Mouse (Mus musculus): ENCODE measurements at regions not wholly inside any gene's neighbourhood (a gene's known extent, or its start where the extent isn't known, plus 50 kb on each side); places are given as distances from the start of the nearest gene placed in this dataset.

- 75% methylated on average over 3 of the region's 3 CpGs for WGBS
- Histone ChIP-seq H3K4me1 (replicated peaks; ENCODE audit: control insufficient read depth, insufficient read depth, low read length) (no peaks in the 10 kb centered on the region; the same call in 1 of the 2 replicates), H3K9me3 (ENCODE audit: control insufficient read depth, low read length) (no peaks in the 10 kb centered on the region), H3K9ac (ENCODE audit: low read length) (no peak overlapping the region), H3K36me3 (ENCODE audit: control insufficient read depth, insufficient read depth, low read length) (no peaks in the 10 kb centered on the region), H3K27ac (ENCODE audit: low read depth) (no peak overlapping the region), H3K4me3 (ENCODE audit: low read depth, low read length) (no peak overlapping the region), H3K4me2 (ENCODE audit: low read length) (no peak overlapping the region), H3K27me3 (replicated peaks; ENCODE audit: control insufficient read depth, insufficient read depth, low read length) (no peaks in the 10 kb centered on the region)
- ATAC-seq (replicated peaks; ENCODE audit: low FRiP score, low TSS enrichment, low read depth) = no peak
- no peak for DNase-seq (ENCODE audit: low spot score)
These were observed 101.1 kb downstream of the Rplp1 start for GRCm38 (mm10) chr9:61813291-61813690.

DNA sequence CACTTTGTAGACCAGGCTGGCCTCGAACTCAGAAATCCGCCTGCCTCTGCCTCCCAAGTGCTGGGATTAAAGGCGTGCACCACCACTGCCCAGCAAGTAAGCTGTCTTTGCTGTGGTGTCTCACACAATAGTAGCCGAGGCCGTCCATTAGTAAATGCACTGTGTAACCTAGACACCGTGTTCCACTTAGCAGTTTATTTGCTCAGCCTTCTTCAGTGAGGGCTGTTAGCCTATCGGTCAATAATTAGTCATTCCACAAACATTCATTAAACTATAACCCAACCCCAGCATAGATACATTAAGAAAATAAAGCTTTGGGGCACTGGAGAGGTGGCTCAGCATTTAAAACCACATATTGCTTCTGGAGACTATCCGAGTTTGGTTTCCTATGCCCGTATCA lies 102.0 kb downstream of the Rplp1 start:
- H3K27me3 ChIP-seq (replicated peaks; ENCODE audit: control insufficient read depth, insufficient read depth, low read length) = no peaks in the 10 kb centered on the region
- H3K36me3 ChIP-seq (ENCODE audit: control insufficient read depth, insufficient read depth, low read length) = no peaks in the 10 kb centered on the region
- H3K9ac ChIP-seq (ENCODE audit: low read length) = no peak overlapping the region
- no peaks in the 10 kb centered on the region; the same call in 1 of the 2 replicates for H3K4me1 ChIP-seq (replicated peaks; ENCODE audit: control insufficient read depth, insufficient read depth, low read length)
- 84% methylated on average over 9 of the region's 9 CpGs for WGBS
- ATAC-seq (replicated peaks; ENCODE audit: low FRiP score, low TSS enrichment, low read depth) (no peak), DNase-seq (ENCODE audit: low spot score) (no peak)
- no peak overlapping the region for H3K27ac ChIP-seq (ENCODE audit: low read depth)
- no peaks in the 10 kb centered on the region for H3K9me3 ChIP-seq (ENCODE audit: control insufficient read depth, low read length)
- H3K4me2 ChIP-seq (ENCODE audit: low read length) = no peak overlapping the region
- H3K4me3 ChIP-seq (ENCODE audit: low read depth, low read length) = no peak overlapping the region

GRCm38 (mm10) chr9:61810456-61810855 lies 103.9 kb downstream of the Rplp1 start:
- H3K9me3 ChIP-seq (ENCODE audit: control insufficient read depth, low read length) = no peaks in the 10 kb centered on the region
- ATAC-seq (replicated peaks; ENCODE audit: low FRiP score, low TSS enrichment, low read depth) (no peak), DNase-seq (ENCODE audit: low spot score) (no peak)
- 90% methylated on average over 4 of the region's 4 CpGs for whole genome bisulfite sequencing
- H3K27me3 ChIP-seq (replicated peaks; ENCODE audit: control insufficient read depth, insufficient read depth, low read length) = no peaks in the 10 kb centered on the region
- H3K4me3 ChIP-seq (ENCODE audit: low read depth, low read length) = no peak overlapping the region
- no peak overlapping the region for H3K9ac ChIP-seq (ENCODE audit: low read length)
- no peak overlapping the region for H3K4me2 ChIP-seq (ENCODE audit: low read length)
- peaks cover 3% of the 10 kb centered on the region; the same call in 1 of the 2 replicates for H3K4me1 ChIP-seq (replicated peaks; ENCODE audit: control insufficient read depth, insufficient read depth, low read length)
- no peaks in the 10 kb centered on the region for H3K36me3 ChIP-seq (ENCODE audit: control insufficient read depth, insufficient read depth, low read length)
- H3K27ac ChIP-seq (ENCODE audit: low read depth) = no peak overlapping the region

DNA sequence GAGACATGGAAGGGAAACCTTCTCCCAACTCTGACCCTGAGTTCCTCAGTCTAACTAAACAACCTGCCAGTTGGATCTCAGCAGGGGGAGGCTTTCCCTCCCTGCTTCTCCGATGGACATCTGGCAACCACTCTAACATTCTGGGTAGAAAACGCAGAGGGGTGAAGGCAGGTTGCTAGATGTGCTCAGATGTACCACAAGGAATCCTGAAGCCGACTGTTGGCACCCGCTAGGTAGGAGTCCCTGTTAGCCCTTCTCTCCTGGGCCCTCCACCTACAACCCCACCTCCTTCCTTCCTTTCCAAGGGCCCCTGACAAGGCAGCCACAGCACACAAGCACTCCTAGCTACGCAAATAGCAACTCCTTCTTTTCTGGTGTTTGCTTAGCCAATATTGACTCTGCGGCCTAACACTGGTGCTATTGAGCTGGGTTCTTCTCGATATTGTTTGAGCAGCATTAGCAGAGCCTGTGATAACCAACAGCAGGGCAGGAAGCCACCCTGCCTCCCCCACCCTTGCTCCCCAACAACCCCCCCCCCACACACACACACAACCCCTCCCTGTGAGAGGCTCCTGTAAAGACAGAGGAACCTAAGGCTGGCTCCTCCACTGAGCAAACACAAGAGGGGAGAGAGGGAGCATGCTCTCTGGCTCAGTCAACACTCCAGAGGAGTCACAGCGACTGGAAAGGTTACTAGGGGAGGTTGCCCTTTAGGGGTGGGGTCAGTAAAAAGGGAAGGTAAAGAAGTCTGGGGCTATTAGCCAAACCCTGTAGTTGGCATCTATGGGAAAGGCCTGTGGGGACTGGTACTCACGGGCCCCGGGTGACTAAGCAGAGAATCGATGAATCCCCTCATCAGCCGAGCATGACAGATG lies 105.8 kb downstream of the Rplp1 start:
- Histone ChIP-seq H3K9ac (ENCODE audit: low read length) (no peak overlapping the region), H3K27ac (ENCODE audit: low read depth) (peak overlapping the region; percentile 18; the same call in 1 of the 2 replicates), H3K27me3 (replicated peaks; ENCODE audit: control insufficient read depth, insufficient read depth, low read length) (no peaks in the 10 kb centered on the region), H3K9me3 (ENCODE audit: control insufficient read depth, low read length) (no peaks in the 10 kb centered on the region), H3K4me2 (ENCODE audit: low read length) (no peak overlapping the region), H3K4me1 (replicated peaks; ENCODE audit: control insufficient read depth, insufficient read depth, low read length) (peaks cover 3% of the 10 kb centered on the region; the same call in 1 of the 2 replicates), H3K36me3 (ENCODE audit: control insufficient read depth, insufficient read depth, low read length) (no peaks in the 10 kb centered on the region), H3K4me3 (ENCODE audit: low read depth, low read length) (no peak overlapping the region)
- DNase-seq (ENCODE audit: low spot score) (peak; percentile 71), ATAC-seq (replicated peaks; ENCODE audit: low FRiP score, low TSS enrichment, low read depth) (peak; percentile 92)
- 65% methylated on average over 12 of the region's 12 CpGs for WGBS

DNA sequence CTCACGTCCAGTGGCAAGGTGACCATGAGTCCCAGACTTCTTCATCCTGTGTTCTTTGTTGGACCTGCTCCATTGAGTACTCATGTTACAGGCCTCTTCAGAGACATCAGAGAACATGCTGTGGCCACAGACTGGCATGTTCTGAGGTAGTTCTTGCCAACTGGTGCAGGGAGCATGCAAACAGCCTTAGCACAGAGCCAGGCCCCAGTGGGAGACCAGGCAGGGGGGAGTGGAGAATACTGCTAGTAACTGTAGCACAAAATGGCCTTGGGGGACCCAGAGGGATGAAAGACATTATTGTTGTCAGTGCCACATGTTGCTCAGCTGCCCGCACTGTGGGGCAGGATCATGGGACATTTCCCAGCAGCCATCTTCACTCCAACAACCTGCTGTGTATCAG lies 108.4 kb downstream of the Rplp1 start:
- Histone ChIP-seq H3K9ac (ENCODE audit: low read length) (no peak overlapping the region), H3K4me1 (replicated peaks; ENCODE audit: control insufficient read depth, insufficient read depth, low read length) (peaks cover 3% of the 10 kb centered on the region; the same call in 1 of the 2 replicates), H3K4me2 (ENCODE audit: low read length) (no peak overlapping the region), H3K27me3 (replicated peaks; ENCODE audit: control insufficient read depth, insufficient read depth, low read length) (no peaks in the 10 kb centered on the region), H3K4me3 (ENCODE audit: low read depth, low read length) (no peak overlapping the region), H3K27ac (ENCODE audit: low read depth) (no peak overlapping the region), H3K9me3 (ENCODE audit: control insufficient read depth, low read length) (no peaks in the 10 kb centered on the region), H3K36me3 (ENCODE audit: control insufficient read depth, insufficient read depth, low read length) (no peaks in the 10 kb centered on the region)
- 87% methylated on average over 2 of the region's 2 CpGs for WGBS
- DNase-seq (ENCODE audit: low spot score) (no peak), ATAC-seq (replicated peaks; ENCODE audit: low FRiP score, low TSS enrichment, low read depth) (no peak)

GRCm38 (mm10) chr9:61803555-61803954 lies 110.8 kb downstream of the Rplp1 start:
- H3K36me3 ChIP-seq (ENCODE audit: control insufficient read depth, insufficient read depth, low read length) = no peaks in the 10 kb centered on the region
- DNase-seq (ENCODE audit: low spot score) (no peak), ATAC-seq (replicated peaks; ENCODE audit: low FRiP score, low TSS enrichment, low read depth) (no peak)
- H3K4me3 ChIP-seq (ENCODE audit: low read depth, low read length) = no peak overlapping the region
- no peak overlapping the region for H3K4me2 ChIP-seq (ENCODE audit: low read length)
- H3K9me3 ChIP-seq (ENCODE audit: control insufficient read depth, low read length) = no peaks in the 10 kb centered on the region
- 54% methylated on average over 3 of the region's 3 CpGs for WGBS
- no peak overlapping the region for H3K9ac ChIP-seq (ENCODE audit: low read length)
- no peaks in the 10 kb centered on the region for H3K27me3 ChIP-seq (replicated peaks; ENCODE audit: control insufficient read depth, insufficient read depth, low read length)
- H3K27ac ChIP-seq (ENCODE audit: low read depth) = no peak overlapping the region
- peaks cover 3% of the 10 kb centered on the region; the same call in 1 of the 2 replicates for H3K4me1 ChIP-seq (replicated peaks; ENCODE audit: control insufficient read depth, insufficient read depth, low read length)

DNA sequence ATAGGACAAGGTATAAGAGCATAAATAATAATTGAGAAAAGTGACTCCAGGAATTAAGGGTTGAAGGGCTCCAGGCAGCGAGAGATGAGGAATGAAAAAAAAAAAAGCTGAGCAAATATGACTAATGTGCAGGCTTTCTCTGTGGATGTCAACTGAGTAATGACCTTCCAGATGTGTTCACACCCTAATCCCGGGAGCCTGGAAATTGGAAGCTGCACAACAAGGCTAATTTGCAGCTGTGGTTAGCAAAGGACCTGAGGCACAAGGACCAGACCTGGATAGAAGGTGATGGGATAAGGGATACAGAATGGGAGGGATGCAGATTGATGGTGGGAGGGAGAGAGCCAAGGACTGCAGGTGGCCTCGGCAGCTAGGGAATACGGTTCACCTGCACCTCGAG lies 111.6 kb downstream of the Rplp1 start:
- Histone ChIP-seq H3K27me3 (replicated peaks; ENCODE audit: control insufficient read depth, insufficient read depth, low read length) (no peaks in the 10 kb centered on the region), H3K4me2 (ENCODE audit: low read length) (no peak overlapping the region), H3K36me3 (ENCODE audit: control insufficient read depth, insufficient read depth, low read length) (no peaks in the 10 kb centered on the region), H3K27ac (ENCODE audit: low read depth) (no peak overlapping the region), H3K9ac (ENCODE audit: low read length) (no peak overlapping the region), H3K4me1 (replicated peaks; ENCODE audit: control insufficient read depth, insufficient read depth, low read length) (0 out of 2 replicates have a peak, but pooled peaks cover 3% of the 10 kb centered on the region), H3K9me3 (ENCODE audit: control insufficient read depth, low read length) (no peaks in the 10 kb centered on the region), H3K4me3 (ENCODE audit: low read depth, low read length) (no peak overlapping the region)
- DNase-seq (ENCODE audit: low spot score) (no peak), ATAC-seq (replicated peaks; ENCODE audit: low FRiP score, low TSS enrichment, low read depth) (no peak)
- WGBS = 69% methylated on average over 5 of the region's 5 CpGs

DNA sequence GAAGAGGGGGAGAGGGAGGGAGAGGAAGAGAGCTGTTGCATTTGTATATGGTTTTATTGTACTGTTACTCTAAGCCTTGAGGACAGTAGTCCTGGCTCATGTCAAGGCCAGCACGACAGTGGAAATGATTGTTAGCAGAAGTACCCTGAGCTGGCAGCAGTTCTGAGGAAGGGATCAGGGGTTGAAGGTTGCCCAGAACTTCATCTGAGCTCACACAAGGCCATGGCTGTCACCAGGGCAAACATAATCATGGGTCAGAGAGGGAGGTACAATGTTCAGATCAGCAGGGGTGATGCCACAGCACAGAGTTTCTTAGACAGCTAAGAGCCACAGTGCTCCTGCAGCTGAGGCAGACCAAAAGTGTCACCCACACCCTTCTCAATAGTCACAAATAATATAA lies 114.8 kb downstream of the Rplp1 start:
- 15% methylated on average over 1 of the region's 1 CpGs for WGBS
- no peak overlapping the region for H3K4me2 ChIP-seq (ENCODE audit: low read length)
- H3K4me3 ChIP-seq (ENCODE audit: low read depth, low read length) = no peak overlapping the region
- H3K9me3 ChIP-seq (ENCODE audit: control insufficient read depth, low read length) = no peaks in the 10 kb centered on the region
- no peaks in the 10 kb centered on the region for H3K27me3 ChIP-seq (replicated peaks; ENCODE audit: control insufficient read depth, insufficient read depth, low read length)
- H3K9ac ChIP-seq (ENCODE audit: low read length) = no peak overlapping the region
- no peak overlapping the region for H3K27ac ChIP-seq (ENCODE audit: low read depth)
- ATAC-seq (replicated peaks; ENCODE audit: low FRiP score, low TSS enrichment, low read depth) (no peak), DNase-seq (ENCODE audit: low spot score) (no peak)
- no peaks in the 10 kb centered on the region for H3K36me3 ChIP-seq (ENCODE audit: control insufficient read depth, insufficient read depth, low read length)
- no peaks in the 10 kb centered on the region for H3K4me1 ChIP-seq (replicated peaks; ENCODE audit: control insufficient read depth, insufficient read depth, low read length)

DNA sequence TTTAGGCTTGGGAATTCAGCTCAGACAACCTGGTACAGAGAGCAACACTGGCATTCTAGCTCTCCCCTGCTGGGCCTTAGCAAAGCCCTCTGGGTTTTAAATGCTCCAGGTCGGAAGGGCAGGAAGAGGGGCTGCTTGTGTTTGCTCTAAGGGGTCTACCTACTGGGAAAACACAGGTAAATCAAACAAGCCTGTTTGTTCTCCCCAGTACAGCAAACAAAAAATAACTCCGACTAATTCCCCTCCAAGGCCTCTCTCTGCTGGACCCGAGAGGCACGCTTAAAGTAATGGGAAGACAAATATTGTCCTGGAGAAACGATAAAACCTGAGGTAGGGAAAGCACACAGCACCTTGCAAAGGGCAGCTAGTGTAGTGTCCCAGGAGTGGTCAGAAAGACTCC lies 118.4 kb downstream of the Rplp1 start:
- no peaks in the 10 kb centered on the region for H3K36me3 ChIP-seq (ENCODE audit: control insufficient read depth, insufficient read depth, low read length)
- DNase-seq (ENCODE audit: low spot score) (no peak), ATAC-seq (replicated peaks; ENCODE audit: low FRiP score, low TSS enrichment, low read depth) (no peak)
- 69% methylated on average over 5 of the region's 5 CpGs for WGBS
- H3K4me1 ChIP-seq (replicated peaks; ENCODE audit: control insufficient read depth, insufficient read depth, low read length) = no peaks in the 10 kb centered on the region
- no peaks in the 10 kb centered on the region for H3K27me3 ChIP-seq (replicated peaks; ENCODE audit: control insufficient read depth, insufficient read depth, low read length)
- H3K4me2 ChIP-seq (ENCODE audit: low read length) = no peak overlapping the region
- peaks cover 5% of the 10 kb centered on the region; the same call in 1 of the 2 replicates for H3K9me3 ChIP-seq (ENCODE audit: control insufficient read depth, low read length)
- H3K27ac ChIP-seq (ENCODE audit: low read depth) = no peak overlapping the region
- no peak overlapping the region for H3K9ac ChIP-seq (ENCODE audit: low read length)
- H3K4me3 ChIP-seq (ENCODE audit: low read depth, low read length) = no peak overlapping the region
